Mouse (Mus musculus) embryonic fibroblast, embryonic 13.5 days (primary cell): ENCODE results near the gene Krtap10-10.

Experiments used
- CTCF ChIP-seq: IDR thresholded peaks from 2 replicates; pipeline ENCODE4 v1.5.1; 2011; ENCODE audit warnings: mild to moderate bottlenecking, control low read depth, low read length, moderate library complexity, borderline replicate concordance; ENCODE audit not compliant: insufficient read depth
- POLR2A ChIP-seq: IDR thresholded peaks from 2 replicates; pipeline ENCODE4 v1.6.1; 2011; ENCODE audit warnings: low read depth, mild to moderate bottlenecking, control low read depth, low read length, moderate library complexity

GRCm38 (mm10) chr10:77811743-77812142 is 24.0 kb upstream of the Krtap10-10 start, which contains the start of gene Gm9507:
- TF ChIP-seq CTCF: no peak
- no peak for TF ChIP-seq POLR2A
